Mouse (Mus musculus): ENCODE measurements around the gene Sgf29. TPM values are rescaled to one million over a fixed set of nuclear protein-coding genes. Genes with fewer than 3 reads are reported as not detected.

The Sgf29 gene
- polyA plus RNA-seq, 1 experiment from 2014 or later, result 27.7 TPM

DNA sequence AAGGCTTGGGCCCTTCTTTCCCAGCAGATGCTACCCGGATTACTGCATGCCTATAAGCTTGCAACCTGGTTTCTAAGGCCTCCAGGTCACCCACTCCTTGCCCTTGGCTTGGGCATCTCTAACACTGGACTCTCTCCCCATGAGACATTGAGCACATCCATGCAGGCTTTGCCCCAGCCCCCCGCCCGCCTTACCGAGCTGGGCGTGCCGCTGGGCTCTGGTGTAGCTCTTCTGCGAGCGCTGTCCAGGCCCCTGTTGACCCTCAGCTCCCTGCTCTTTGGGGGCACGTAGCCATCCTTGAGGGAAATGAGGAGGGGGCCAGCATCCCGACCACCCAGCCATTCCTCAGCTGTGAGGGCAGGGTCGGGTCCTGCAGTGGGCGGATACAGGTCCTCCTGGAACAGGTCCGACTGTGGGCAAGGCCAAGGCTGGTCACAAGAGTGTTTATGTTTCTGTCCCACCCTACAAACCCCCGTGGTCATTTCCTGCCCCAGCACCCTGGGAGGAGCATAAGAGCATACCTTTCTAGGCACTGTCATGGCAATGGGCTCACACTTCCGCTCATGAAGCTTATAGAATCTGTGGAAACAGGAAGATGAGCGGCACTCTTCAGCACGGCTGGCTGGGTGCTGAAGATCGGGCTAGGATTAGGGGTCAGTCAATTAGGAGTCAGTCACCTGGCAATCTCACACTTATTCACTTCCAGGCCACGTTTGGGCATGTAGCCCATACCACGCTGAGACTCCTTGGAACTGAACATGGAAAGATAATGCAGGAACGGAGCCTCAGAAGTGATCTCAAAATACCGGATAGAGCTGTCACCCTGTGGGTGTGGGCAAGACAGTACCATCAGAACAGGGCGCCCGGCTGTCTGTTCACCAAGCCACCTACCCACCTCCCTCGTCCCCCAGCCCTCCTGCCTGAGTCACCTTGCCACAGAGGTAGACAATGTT is 51.2 kb downstream of the Sgf29 start:
- Histone ChIP-seq H3K9ac (no peak overlapping the region), H3K4me2 (no peak overlapping the region), H3K36me3 (0 out of 2 replicates have a peak, but pooled peaks cover 6% of the 10 kb centered on the region), H3K27ac (replicated peaks) (no peak overlapping the region), H3K4me1 (peaks cover 32% of the 10 kb centered on the region), H3K9me3 (no peaks in the 10 kb centered on the region), H3K27me3 (replicated peaks) (peaks cover 38% of the 10 kb centered on the region), H3K4me3 (no peak overlapping the region)
- WGBS, result 74% methylated on average over 25 of the region's 25 CpGs
- no peak for ATAC-seq (ENCODE audit: extremely low read depth, insufficient number of reproducible peaks, low FRiP score, low TSS enrichment)

DNA sequence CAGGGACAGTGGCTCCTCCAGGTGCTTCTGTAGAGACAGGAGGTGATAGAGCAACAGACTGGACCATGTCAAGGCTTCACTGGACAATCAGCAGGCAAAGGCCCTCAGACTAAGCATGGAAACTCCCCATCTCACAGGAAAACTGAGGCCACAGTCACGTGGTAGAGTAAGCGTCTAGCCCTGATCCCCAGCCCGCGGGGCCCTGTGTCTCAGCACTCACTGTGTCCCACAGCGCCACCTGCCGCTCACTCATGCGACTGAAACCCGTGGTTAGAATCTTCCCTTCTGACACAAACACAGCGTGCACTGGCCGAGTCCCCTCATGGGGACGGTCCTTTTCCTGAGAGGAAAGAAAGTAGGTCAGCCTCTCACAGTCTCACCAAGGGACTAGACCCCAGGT is 52.0 kb downstream of the Sgf29 start:
- peak overlapping the region; percentile 67 for H3K9ac ChIP-seq
- H3K4me2 ChIP-seq, result peak overlapping the region; percentile 61
- peaks cover 46% of the 10 kb centered on the region for H3K27me3 ChIP-seq (replicated peaks)
- H3K9me3 ChIP-seq, result no peaks in the 10 kb centered on the region
- peak; percentile 52; the same call in 1 of the 2 replicates for ATAC-seq (ENCODE audit: extremely low read depth, insufficient number of reproducible peaks, low FRiP score, low TSS enrichment)
- no peak overlapping the region for H3K27ac ChIP-seq (replicated peaks)
- H3K4me1 ChIP-seq, result peaks cover 32% of the 10 kb centered on the region
- H3K4me3 ChIP-seq, result peak overlapping the region; percentile 31
- 0 out of 2 replicates have a peak, but pooled peaks cover 6% of the 10 kb centered on the region for H3K36me3 ChIP-seq
- 3% methylated on average over 11 of the region's 11 CpGs for WGBS

DNA sequence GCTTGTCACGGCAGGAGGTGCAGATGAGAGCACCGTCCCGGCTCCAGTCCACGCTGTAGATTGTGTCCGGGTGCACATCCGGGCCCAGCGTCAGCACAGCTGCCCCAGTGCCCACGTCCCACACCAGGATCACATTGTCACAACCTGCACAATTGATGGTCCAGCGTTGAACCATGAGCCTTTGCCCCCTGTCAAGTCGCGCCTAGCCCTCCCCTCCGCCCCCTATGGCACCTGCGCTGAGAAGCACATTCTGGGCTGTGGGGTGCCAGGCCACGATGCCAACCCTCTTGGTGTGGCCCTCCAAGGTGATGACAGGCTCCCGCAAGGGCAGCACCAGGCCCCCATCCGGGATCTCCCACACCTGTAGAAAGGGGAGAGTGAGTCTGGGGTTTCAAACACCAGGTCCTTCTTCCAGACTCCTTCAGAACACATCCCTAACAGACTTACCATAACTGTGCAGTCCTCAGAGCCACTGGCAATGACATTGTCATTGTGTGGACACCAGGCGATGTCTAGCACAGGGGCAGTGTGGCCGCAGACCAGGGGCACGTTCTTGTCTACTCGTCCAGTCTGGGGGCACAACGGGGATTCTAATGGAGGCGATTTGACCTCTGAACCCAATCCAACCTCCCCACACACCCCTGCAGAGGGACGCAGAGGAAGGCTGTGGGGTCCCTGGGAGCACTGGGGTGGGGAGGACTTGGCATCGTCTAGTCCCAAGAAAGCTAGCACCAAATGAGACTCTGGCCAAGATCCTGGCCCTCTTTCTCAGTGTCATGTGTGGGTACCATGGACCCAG is 52.6 kb downstream of the Sgf29 start:
- no peak for ATAC-seq (ENCODE audit: extremely low read depth, insufficient number of reproducible peaks, low FRiP score, low TSS enrichment)
- peak overlapping the region; percentile 67 for H3K9ac ChIP-seq
- peaks cover 51% of the 10 kb centered on the region for H3K27me3 ChIP-seq (replicated peaks)
- 0 out of 2 replicates have a peak, but pooled peaks cover 6% of the 10 kb centered on the region for H3K36me3 ChIP-seq
- H3K9me3 ChIP-seq, result no peaks in the 10 kb centered on the region
- H3K27ac ChIP-seq (replicated peaks), result no peak overlapping the region
- WGBS, result 50% methylated on average over 24 of the region's 24 CpGs
- H3K4me1 ChIP-seq, result peaks cover 27% of the 10 kb centered on the region
- H3K4me3 ChIP-seq, result peak overlapping the region; percentile 31
- H3K4me2 ChIP-seq, result peak overlapping the region; percentile 61

DNA sequence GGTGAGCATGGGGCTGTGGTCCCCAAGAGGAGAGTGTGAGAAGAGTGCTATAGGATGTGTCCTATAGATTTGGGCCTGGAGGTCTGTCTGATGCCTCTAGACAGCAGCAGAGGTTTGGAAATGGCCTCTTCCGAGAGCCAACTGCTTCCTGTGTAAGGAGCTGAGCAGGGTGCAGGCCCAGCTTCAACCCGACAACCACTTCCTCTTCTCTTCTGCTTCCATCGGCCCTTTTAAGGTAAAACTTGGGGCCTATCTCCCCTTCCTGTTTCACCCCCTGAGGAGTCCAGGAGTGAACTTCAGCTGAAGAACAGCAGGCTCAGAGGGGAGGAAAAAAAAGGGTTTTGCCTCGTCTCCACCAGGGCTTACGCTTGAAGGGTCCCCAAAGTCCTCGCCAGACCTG is 53.2 kb downstream of the Sgf29 start:
- ATAC-seq (ENCODE audit: extremely low read depth, insufficient number of reproducible peaks, low FRiP score, low TSS enrichment), result no peak
- Histone ChIP-seq H3K4me3 (no peak overlapping the region), H3K9ac (0 out of 2 replicates have a peak overlapping the region, but pooled peaks have one; percentile 16), H3K36me3 (0 out of 2 replicates have a peak, but pooled peaks cover under 1% of the 10 kb centered on the region), H3K27ac (replicated peaks) (no peak overlapping the region), H3K9me3 (no peaks in the 10 kb centered on the region), H3K4me1 (peaks cover 21% of the 10 kb centered on the region), H3K4me2 (no peak overlapping the region), H3K27me3 (replicated peaks) (peaks cover 51% of the 10 kb centered on the region)
- WGBS, result 66% methylated on average over 6 of the region's 6 CpGs

DNA sequence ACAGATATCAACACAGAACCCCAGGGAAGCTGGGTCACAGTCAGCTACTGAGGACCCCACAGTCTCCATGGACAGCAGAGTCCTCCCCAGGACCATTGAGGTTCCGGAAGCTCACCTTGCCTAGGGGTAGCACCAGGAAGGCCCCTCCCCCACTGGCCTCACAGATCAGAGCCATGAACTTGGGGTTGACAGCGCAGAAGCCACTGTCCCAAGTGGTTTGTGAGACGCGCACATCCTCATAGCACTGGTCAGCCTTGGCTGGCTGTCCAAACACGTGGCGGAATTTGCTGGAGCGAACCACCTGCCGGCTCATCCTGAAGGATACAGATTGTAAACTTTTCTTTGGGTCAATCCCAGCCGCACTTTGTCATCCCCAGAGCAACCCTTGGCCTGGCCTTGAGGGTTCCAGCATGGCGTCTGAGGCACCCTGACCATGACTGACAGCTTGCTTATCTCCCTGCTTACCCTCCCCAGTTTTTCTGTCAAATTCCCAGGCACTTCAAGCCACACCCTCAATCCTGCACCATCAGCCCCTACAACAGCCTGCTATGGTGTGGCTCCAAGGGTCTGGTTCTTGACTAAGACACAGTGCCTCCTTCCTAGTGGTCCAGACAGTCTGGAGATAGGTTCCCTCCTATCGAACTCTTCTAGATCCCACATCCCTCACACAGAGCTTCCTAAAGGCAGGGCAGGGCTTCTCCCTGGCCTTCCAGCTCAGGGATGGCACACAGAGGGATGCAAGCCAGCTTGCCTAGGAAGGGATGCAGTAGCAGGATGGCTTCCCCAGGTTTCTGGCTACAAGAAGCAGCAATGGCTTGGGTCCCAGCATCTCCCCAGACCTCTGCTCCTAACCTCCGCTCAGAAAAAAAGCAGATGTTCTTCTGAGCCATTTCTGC is 54.0 kb downstream of the Sgf29 start:
- no peak for ATAC-seq (ENCODE audit: extremely low read depth, insufficient number of reproducible peaks, low FRiP score, low TSS enrichment)
- Histone ChIP-seq H3K4me2 (no peak overlapping the region), H3K36me3 (no peaks in the 10 kb centered on the region), H3K4me1 (peaks cover 20% of the 10 kb centered on the region), H3K4me3 (peak overlapping the region; percentile 51; the same call in 1 of the 2 replicates), H3K9ac (0 out of 2 replicates have a peak overlapping the region, but pooled peaks have one; percentile 30), H3K27ac (replicated peaks) (no peak overlapping the region), H3K27me3 (replicated peaks) (peaks cover 51% of the 10 kb centered on the region), H3K9me3 (no peaks in the 10 kb centered on the region)
- 74% methylated on average over 12 of the region's 12 CpGs for WGBS

DNA sequence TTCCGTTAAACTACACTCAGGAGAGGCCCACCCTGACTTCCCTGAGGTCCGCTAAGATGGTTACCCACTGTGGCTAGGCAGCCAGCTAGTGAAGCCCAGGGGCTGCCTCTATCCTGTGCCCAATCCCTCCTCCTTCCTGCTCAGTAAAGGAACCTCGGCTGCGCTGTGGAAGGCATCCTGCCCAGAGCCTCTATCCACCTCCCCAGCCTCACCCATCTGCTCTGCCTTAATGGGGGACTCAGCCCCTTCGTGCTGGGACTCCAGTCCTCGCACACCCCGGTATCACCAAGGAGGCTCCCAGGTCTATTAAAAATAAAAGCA is 54.6 kb downstream of the Sgf29 start:
- H3K4me3 ChIP-seq, result peak overlapping the region; percentile 51
- H3K9ac ChIP-seq, result 0 out of 2 replicates have a peak overlapping the region, but pooled peaks have one; percentile 30
- peaks cover 20% of the 10 kb centered on the region for H3K4me1 ChIP-seq
- no peaks in the 10 kb centered on the region for H3K9me3 ChIP-seq
- no peak overlapping the region for H3K27ac ChIP-seq (replicated peaks)
- peak overlapping the region; percentile 77 for H3K4me2 ChIP-seq
- H3K27me3 ChIP-seq (replicated peaks), result peaks cover 51% of the 10 kb centered on the region
- no peaks in the 10 kb centered on the region for H3K36me3 ChIP-seq
- ATAC-seq (ENCODE audit: extremely low read depth, insufficient number of reproducible peaks, low FRiP score, low TSS enrichment), result no peak
- 22% methylated on average over 7 of the region's 7 CpGs for WGBS

DNA sequence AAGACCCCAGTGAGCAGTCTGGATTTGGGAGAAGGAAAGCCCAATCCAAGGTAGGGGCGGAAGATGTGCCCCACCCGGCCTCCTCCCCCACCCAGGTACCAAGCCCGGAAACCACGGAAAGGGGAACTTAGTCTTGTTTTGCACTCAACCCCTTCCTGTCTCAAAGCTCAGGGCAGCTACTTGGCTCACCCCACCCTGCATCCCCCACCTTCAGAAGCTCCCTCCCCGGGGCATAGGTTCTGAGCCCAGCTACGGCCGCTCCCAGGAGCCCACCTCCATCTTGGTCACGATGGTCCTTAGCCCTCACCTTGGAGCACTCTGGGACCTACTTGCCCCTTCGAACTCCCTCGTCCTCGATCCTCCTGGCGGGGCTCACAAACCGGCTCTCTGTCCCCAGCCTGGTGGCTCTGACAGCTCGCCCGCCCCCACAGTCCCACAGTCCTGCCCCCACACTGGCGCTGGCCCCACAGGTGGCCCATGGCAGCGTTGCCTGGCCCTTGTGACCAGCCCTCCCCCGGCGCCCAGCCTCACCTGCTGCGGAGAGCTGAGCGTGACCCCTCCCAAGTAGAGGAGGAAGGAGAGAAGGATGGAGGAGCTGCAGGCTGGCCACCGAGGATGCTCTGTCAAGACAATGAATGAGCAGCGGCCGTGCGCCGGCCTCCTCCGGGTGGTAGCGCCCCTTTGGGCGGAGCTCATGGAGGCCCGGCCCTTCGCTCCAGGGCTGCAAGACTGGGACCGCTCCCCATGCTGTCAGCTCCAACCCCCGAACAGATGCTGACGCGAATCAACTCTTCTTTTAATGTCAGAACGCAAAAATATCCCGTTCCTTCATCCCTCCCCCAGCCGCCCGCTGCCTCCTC is 55.2 kb downstream of the Sgf29 start:
- WGBS, result 3% methylated on average over 39 of the region's 39 CpGs
- H3K27ac ChIP-seq (replicated peaks), result no peak overlapping the region

DNA sequence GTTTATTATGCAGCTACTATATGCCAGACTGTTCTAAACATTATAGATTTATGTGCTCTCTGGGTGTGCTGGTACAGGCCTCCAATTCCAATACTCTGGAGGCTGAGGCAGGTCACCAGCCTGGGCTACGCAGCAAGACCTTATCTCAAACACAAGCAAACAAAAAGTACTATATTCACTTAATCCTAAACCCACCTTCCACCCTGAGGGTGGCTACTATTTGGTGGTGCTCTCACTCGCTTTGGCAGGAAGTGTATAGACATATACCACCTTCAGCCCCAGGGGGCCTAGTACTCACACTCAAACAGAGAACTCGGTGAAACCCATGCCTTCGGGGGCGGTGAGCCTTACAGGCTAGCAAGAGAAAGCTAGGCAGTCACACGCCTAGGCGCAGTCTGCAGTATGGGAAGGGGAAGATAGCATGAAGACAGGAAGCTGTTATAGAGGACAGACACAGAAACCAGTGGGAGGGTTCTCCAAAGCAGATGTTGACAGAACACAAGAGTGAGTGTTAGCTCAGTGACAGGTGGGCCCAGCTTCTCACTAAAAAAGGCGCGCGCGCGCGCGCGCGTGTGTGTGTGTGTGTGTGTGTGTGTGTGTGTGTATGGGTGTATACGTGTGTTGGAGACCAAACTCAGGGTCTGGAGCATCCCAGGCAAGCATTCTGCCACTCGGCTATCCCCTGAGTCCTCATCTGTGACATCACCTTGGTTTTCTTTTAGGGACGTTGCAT is 58.5 kb downstream of the Sgf29 start, which contains the start of gene Coro1a:
Coro1a (minus strand) TSS at position 346 of the 733 bp plus-strand sequence.
- 81% methylated on average over 19 of the region's 19 CpGs for WGBS
- no peak for ATAC-seq (ENCODE audit: extremely low read depth, insufficient number of reproducible peaks, low FRiP score, low TSS enrichment)
- Histone ChIP-seq H3K4me1 (peaks cover 9% of the 10 kb centered on the region), H3K9ac (no peak within 1 kb of the TSS), H3K9me3 (no peaks in the 10 kb centered on the region), H3K27ac (replicated peaks) (no peak within 1 kb of the TSS), H3K27me3 (replicated peaks) (peaks cover 40% of the 10 kb centered on the region), H3K4me3 (no peak within 1 kb of the TSS), H3K4me2 (no peak within 1 kb of the TSS), H3K36me3 (no peaks in the 10 kb centered on the region)

More for the DNA sequence above, 55.2 kb downstream of the Sgf29 start:
- H3K9ac ChIP-seq, result peak overlapping the region; percentile 66
- H3K4me2 ChIP-seq, result peak overlapping the region; percentile 77
- peak overlapping the region; percentile 51 for H3K4me3 ChIP-seq
- no peaks in the 10 kb centered on the region for H3K36me3 ChIP-seq
- no peaks in the 10 kb centered on the region for H3K9me3 ChIP-seq
- no peak for ATAC-seq (ENCODE audit: extremely low read depth, insufficient number of reproducible peaks, low FRiP score, low TSS enrichment)
- peaks cover 20% of the 10 kb centered on the region for H3K4me1 ChIP-seq
- H3K27me3 ChIP-seq (replicated peaks), result peaks cover 51% of the 10 kb centered on the region

DNA sequence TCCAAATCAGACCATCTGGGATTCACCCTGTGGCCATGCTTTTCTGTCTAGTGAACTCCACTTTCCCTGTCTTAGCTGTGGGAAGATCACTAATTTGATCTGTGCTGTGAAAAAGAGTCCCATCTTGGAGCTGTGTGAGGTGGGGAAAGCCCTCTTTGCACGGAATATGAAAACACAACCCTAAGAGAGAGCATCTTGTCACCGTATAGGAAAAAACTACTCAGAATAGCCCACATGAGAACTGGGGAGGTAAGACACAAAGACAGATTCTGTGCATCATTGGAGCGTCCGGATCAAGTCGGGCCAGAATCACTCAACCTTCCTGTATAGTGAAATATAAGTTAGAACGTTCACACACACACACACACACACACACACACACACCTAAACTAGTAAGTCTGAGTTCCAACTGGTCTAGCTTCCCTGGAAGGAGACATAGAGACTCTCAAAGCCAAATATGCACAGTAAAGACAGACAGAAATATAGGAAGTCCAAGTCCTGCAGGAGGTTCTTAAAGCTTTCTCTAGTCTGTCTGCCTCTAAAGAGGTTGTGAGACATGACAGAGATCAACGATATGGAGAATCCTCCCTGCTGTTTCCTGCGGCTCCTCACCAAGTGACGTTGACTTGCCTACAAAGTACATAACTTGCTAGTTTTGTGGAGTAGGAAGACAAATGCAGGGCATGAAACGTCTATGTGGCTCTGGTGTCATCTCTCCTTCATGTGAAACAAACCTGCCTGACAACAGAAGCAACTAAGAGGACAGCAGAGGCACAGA is 59.3 kb downstream of the Sgf29 start:
- H3K27ac ChIP-seq (replicated peaks), result no peak overlapping the region
- H3K9me3 ChIP-seq, result no peaks in the 10 kb centered on the region
- WGBS, result 77% methylated on average over 10 of the region's 10 CpGs
- ATAC-seq (ENCODE audit: extremely low read depth, insufficient number of reproducible peaks, low FRiP score, low TSS enrichment), result no peak
- no peaks in the 10 kb centered on the region for H3K36me3 ChIP-seq
- H3K4me1 ChIP-seq, result peaks cover 9% of the 10 kb centered on the region
- no peak overlapping the region for H3K4me3 ChIP-seq
- peaks cover 32% of the 10 kb centered on the region for H3K27me3 ChIP-seq (replicated peaks)
- H3K4me2 ChIP-seq, result no peak overlapping the region
- H3K9ac ChIP-seq, result no peak overlapping the region

All from heart, embryonic 13.5 days (tissue).